Mouse (Mus musculus): ENCODE measurements around the gene 5530400C23Rik. TPM values are rescaled to one million over a fixed set of nuclear protein-coding genes. Genes with fewer than 3 reads are reported as not detected.
"Not testable (repeated sequence)": the region's sequence is repeated elsewhere in the genome, so short reads cannot be mapped to it uniquely, and the experiment has no call there.

5530400C23Rik gene
- polyA plus RNA-seq (2015; fragmentation: Nextera tagmentation; extraction: Ambion mirVana): not detected in 2 replicates

- not testable (repeated sequence) for H3K4me1 ChIP-seq (replicated peaks); H3K9me3 ChIP-seq; H3K36me3 ChIP-seq; H3K27ac ChIP-seq (replicated peaks); ATAC-seq (ENCODE audit: low FRiP score, low read depth); H3K4me3 ChIP-seq; H3K9ac ChIP-seq; H3K27me3 ChIP-seq; H3K4me2 ChIP-seq
Measured at GRCm38 (mm10) chr6:133291916-133292315, at the start of gene 5530400C23Rik. Gene 5530400C23Rik (plus strand): TSS chr6:133292216.

- H3K9ac ChIP-seq: no peak overlapping the region
- ATAC-seq (ENCODE audit: low FRiP score, low read depth): no peak
Measured at GRCm38 (mm10) chr6:133305952-133306715, 14.1 kb downstream of the 5530400C23Rik start.

GRCm38 (mm10) chr6:133313896-133314295, 21.9 kb downstream of the 5530400C23Rik start:
- H3K4me3 ChIP-seq; H3K9ac ChIP-seq; H3K4me1 ChIP-seq (replicated peaks); H3K4me2 ChIP-seq; H3K27me3 ChIP-seq; H3K27ac ChIP-seq (replicated peaks); ATAC-seq (ENCODE audit: low FRiP score, low read depth); H3K36me3 ChIP-seq; H3K9me3 ChIP-seq: not testable (repeated sequence)
- 91% methylated on average over 2 of the region's 2 CpGs for WGBS

More at GRCm38 (mm10) chr6:133305952-133306715, 14.1 kb downstream of the 5530400C23Rik start:
- H3K27ac ChIP-seq (replicated peaks): no peak overlapping the region
- no peak overlapping the region for H3K4me3 ChIP-seq
- H3K4me2 ChIP-seq: no peak overlapping the region
- 78% methylated on average over 3 of the region's 3 CpGs for WGBS
- H3K4me1 ChIP-seq (replicated peaks): no peaks in the 10 kb centered on the region
- H3K27me3 ChIP-seq: no peaks in the 10 kb centered on the region
- H3K9me3 ChIP-seq: no peaks in the 10 kb centered on the region
- no peaks in the 10 kb centered on the region for H3K36me3 ChIP-seq

- Histone ChIP-seq H3K27me3 (no peaks in the 10 kb centered on the region), H3K4me3 (no peak overlapping the region), H3K27ac (replicated peaks) (no peak overlapping the region), H3K36me3 (no peaks in the 10 kb centered on the region), H3K4me2 (no peak overlapping the region), H3K4me1 (replicated peaks) (no peaks in the 10 kb centered on the region), H3K9ac (no peak overlapping the region), H3K9me3 (no peaks in the 10 kb centered on the region)
- 79% methylated on average over 1 of the region's 1 CpGs for WGBS
- ATAC-seq (ENCODE audit: low FRiP score, low read depth): no peak
Measured at GRCm38 (mm10) chr6:133338535-133338934, 46.5 kb downstream of the 5530400C23Rik start.

- H3K4me2 ChIP-seq; H3K9ac ChIP-seq; H3K27me3 ChIP-seq; H3K27ac ChIP-seq (replicated peaks); H3K4me3 ChIP-seq; ATAC-seq (ENCODE audit: low FRiP score, low read depth); H3K9me3 ChIP-seq; H3K4me1 ChIP-seq (replicated peaks); H3K36me3 ChIP-seq: not testable (repeated sequence)
- WGBS: 71% methylated on average over 5 of the region's 5 CpGs
Measured at GRCm38 (mm10) chr6:133341731-133342130, 49.7 kb downstream of the 5530400C23Rik start.

Other genes with a start within 250 kb of the 5530400C23Rik start
- gene Tas2r140, start 236.4 kb upstream of the 5530400C23Rik start, polyA plus RNA-seq (2015; fragmentation: Nextera tagmentation; extraction: Ambion mirVana): not detected in 2 replicates
- 110 and 117 TPM in 2 replicates for gene Smim10l1, start 187.3 kb upstream of the 5530400C23Rik start, polyA plus RNA-seq (2015; fragmentation: Nextera tagmentation; extraction: Ambion mirVana)